Mouse (Mus musculus): Measurements from ENCODE around the gene Ube3a. TPM values are rescaled to one million over a fixed set of nuclear protein-coding genes. Genes with fewer than 3 reads are reported as not detected.
A peak's percentile ranks its signal among the peaks of the same experiment; 100 is the strongest.

Gene Ube3a
- polyA plus RNA-seq (2014; fragmentation: Nextera tagmentation; extraction: Ambion mirVana): 157 and 160 TPM in 2 replicates

DNA sequence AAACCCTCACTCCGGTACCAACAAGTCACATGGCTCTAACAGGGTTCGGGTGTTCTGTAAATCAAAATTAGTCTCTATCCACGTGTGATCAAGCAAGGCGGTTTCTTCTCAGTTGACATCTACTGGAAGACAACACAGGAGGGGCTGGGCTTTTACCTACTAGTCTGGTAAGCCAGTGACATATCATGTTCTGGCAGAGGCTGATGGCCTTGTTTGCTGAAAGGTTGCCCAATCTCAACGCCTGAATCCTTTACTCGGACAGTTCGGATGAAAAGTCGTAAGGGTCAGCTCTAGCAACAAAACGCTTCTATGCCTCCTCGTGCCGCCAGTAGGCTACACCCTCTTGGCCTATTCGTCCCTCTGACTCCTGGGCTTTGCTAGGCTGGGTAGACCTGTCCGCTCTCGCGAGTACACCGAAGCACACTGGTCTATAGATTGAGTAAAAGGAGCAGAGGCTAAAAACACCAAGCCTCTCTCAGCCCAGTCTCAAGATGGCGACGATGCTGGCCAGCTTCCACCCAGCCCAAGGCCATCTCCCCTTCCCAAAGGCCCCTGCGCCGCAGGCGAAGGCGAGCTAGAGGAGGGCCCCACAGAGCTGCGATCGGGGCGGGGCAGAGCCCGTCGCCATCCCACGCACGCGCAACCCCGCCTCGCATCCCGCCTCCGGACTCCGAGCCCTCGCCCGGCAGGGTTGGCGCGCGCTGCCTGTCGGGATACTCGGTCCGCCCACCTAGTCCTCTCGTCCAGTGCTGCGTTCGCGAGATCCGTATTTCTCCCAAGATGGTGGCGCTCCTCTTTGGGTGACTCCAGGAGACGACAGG lies at the start of gene Ube3a:
Ube3a (plus strand) TSS at position 706 of the 821 bp plus-strand sequence.
- 1% methylated on average over 50 of the region's 50 CpGs for WGBS

GRCm38 (mm10) chr7:59192831-59193230 lies 35.7 kb upstream of the Ube3a start:
- no peak overlapping the region for H3K9ac ChIP-seq (ENCODE audit: low read length)
- H3K9me3 ChIP-seq (ENCODE audit: control insufficient read depth, low read length): no peaks in the 10 kb centered on the region
- H3K4me2 ChIP-seq: no peak overlapping the region
- H3K27me3 ChIP-seq (ENCODE audit: control insufficient read depth, insufficient read depth, low read length): no peaks in the 10 kb centered on the region
- no peaks in the 10 kb centered on the region for H3K4me1 ChIP-seq (ENCODE audit: control insufficient read depth, insufficient read depth, low read length)
- no peak for DNase-seq (ENCODE audit: low spot score, missing footprints)
- ATAC-seq (ENCODE audit: low FRiP score): no peak
- no peaks in the 10 kb centered on the region for H3K36me3 ChIP-seq (ENCODE audit: control insufficient read depth, insufficient read depth, low read length)
- no peak overlapping the region for H3K27ac ChIP-seq (ENCODE audit: low read depth, low read length)
- H3K4me3 ChIP-seq (ENCODE audit: low read depth, low read length): no peak overlapping the region

More for the DNA sequence above, at the start of gene Ube3a:
- H3K4me1 ChIP-seq (ENCODE audit: control insufficient read depth, insufficient read depth, low read length): peaks cover 8% of the 10 kb centered on the region; the same call in 1 of the 2 replicates
- no peaks in the 10 kb centered on the region for H3K9me3 ChIP-seq (ENCODE audit: control insufficient read depth, low read length)
- no peaks in the 10 kb centered on the region for H3K36me3 ChIP-seq (ENCODE audit: control insufficient read depth, insufficient read depth, low read length)
- DNase-seq (ENCODE audit: low spot score, missing footprints) (peak; percentile 99), ATAC-seq (ENCODE audit: low FRiP score) (peak; percentile 98)
- H3K4me2 ChIP-seq: peak within 1 kb of the TSS; percentile 60
- peak within 1 kb of the TSS; percentile 88 for H3K4me3 ChIP-seq (ENCODE audit: low read depth, low read length)
- H3K27me3 ChIP-seq (ENCODE audit: control insufficient read depth, insufficient read depth, low read length): no peaks in the 10 kb centered on the region
- H3K27ac ChIP-seq (ENCODE audit: low read depth, low read length): peak within 1 kb of the TSS; percentile 97
- H3K9ac ChIP-seq (ENCODE audit: low read length): peak within 1 kb of the TSS; percentile 93

- no peak overlapping the region for H3K9ac ChIP-seq (ENCODE audit: low read length)
- H3K27me3 ChIP-seq (ENCODE audit: control insufficient read depth, insufficient read depth, low read length): no peaks in the 10 kb centered on the region
- ATAC-seq (ENCODE audit: low FRiP score) (no peak), DNase-seq (ENCODE audit: low spot score, missing footprints) (no peak)
- WGBS: 77% methylated on average over 1 of the region's 1 CpGs
- H3K4me2 ChIP-seq: no peak overlapping the region
- no peak overlapping the region for H3K4me3 ChIP-seq (ENCODE audit: low read depth, low read length)
- H3K4me1 ChIP-seq (ENCODE audit: control insufficient read depth, insufficient read depth, low read length): no peaks in the 10 kb centered on the region
- peaks cover 9% of the 10 kb centered on the region; the same call in 1 of the 2 replicates for H3K9me3 ChIP-seq (ENCODE audit: control insufficient read depth, low read length)
- no peaks in the 10 kb centered on the region for H3K36me3 ChIP-seq (ENCODE audit: control insufficient read depth, insufficient read depth, low read length)
- no peak overlapping the region for H3K27ac ChIP-seq (ENCODE audit: low read depth, low read length)
Observed at GRCm38 (mm10) chr7:59214911-59215310, 13.6 kb upstream of the Ube3a start.

GRCm38 (mm10) chr7:59221244-59221643 lies 7.3 kb upstream of the Ube3a start:
- ATAC-seq (ENCODE audit: low FRiP score): no peak
- WGBS: 86% methylated on average over 1 of the region's 1 CpGs
- Histone ChIP-seq H3K9ac (ENCODE audit: low read length) (no peak overlapping the region), H3K27me3 (ENCODE audit: control insufficient read depth, insufficient read depth, low read length) (no peaks in the 10 kb centered on the region), H3K4me2 (no peak overlapping the region), H3K4me3 (ENCODE audit: low read depth, low read length) (no peak overlapping the region), H3K27ac (ENCODE audit: low read depth, low read length) (no peak overlapping the region), H3K4me1 (ENCODE audit: control insufficient read depth, insufficient read depth, low read length) (no peaks in the 10 kb centered on the region), H3K36me3 (ENCODE audit: control insufficient read depth, insufficient read depth, low read length) (no peaks in the 10 kb centered on the region), H3K9me3 (ENCODE audit: control insufficient read depth, low read length) (no peaks in the 10 kb centered on the region)
- DNase-seq (ENCODE audit: low spot score, missing footprints): no peak

DNA sequence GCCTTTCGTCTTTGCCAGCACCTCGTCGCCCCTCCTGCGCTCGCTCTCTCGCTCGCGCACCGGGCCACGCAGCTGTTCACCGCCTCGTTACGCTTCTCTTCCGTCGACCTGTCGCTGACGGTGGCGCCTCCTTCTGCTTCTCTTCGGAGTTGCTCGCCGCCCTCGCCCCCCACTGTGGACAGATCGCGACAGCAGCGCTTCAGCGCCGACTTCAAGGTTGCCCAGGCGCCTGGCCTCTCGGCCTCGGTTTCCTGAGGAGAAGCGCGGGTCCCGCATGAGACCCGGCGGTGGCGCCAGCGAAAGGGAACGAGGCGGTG lies 274 bp downstream of the Ube3a start:
- H3K36me3 ChIP-seq (ENCODE audit: control insufficient read depth, insufficient read depth, low read length): no peaks in the 10 kb centered on the region
- ATAC-seq (ENCODE audit: low FRiP score) (peak; percentile 80), DNase-seq (ENCODE audit: low spot score, missing footprints) (no peak)

GRCm38 (mm10) chr7:59229183-59229911 lies 797 bp downstream of the Ube3a start:
- peak; percentile 64 for ATAC-seq (ENCODE audit: low FRiP score)
- DNase-seq (ENCODE audit: low spot score, missing footprints): peak; percentile 98
- H3K27ac ChIP-seq (ENCODE audit: low read depth, low read length): peak overlapping the region; percentile 97
- H3K4me1 ChIP-seq (ENCODE audit: control insufficient read depth, insufficient read depth, low read length): peaks cover 8% of the 10 kb centered on the region; the same call in 1 of the 2 replicates
- under 1% methylated on average over 47 of the region's 52 CpGs for WGBS
- no peaks in the 10 kb centered on the region for H3K36me3 ChIP-seq (ENCODE audit: control insufficient read depth, insufficient read depth, low read length)
- peak overlapping the region; percentile 88 for H3K4me3 ChIP-seq (ENCODE audit: low read depth, low read length)
- no peaks in the 10 kb centered on the region for H3K27me3 ChIP-seq (ENCODE audit: control insufficient read depth, insufficient read depth, low read length)
- H3K4me2 ChIP-seq: peak overlapping the region; percentile 60
- peak overlapping the region; percentile 93 for H3K9ac ChIP-seq (ENCODE audit: low read length)
- H3K9me3 ChIP-seq (ENCODE audit: control insufficient read depth, low read length): no peaks in the 10 kb centered on the region

More for the DNA sequence above, 274 bp downstream of the Ube3a start:
- peak overlapping the region; percentile 93 for H3K9ac ChIP-seq (ENCODE audit: low read length)
- under 1% methylated on average over 38 of the region's 39 CpGs for WGBS
- peak overlapping the region; percentile 88 for H3K4me3 ChIP-seq (ENCODE audit: low read depth, low read length)
- no peaks in the 10 kb centered on the region for H3K9me3 ChIP-seq (ENCODE audit: control insufficient read depth, low read length)
- peak overlapping the region; percentile 60 for H3K4me2 ChIP-seq
- H3K27ac ChIP-seq (ENCODE audit: low read depth, low read length): peak overlapping the region; percentile 97
- H3K4me1 ChIP-seq (ENCODE audit: control insufficient read depth, insufficient read depth, low read length): peaks cover 8% of the 10 kb centered on the region; the same call in 1 of the 2 replicates
- no peaks in the 10 kb centered on the region for H3K27me3 ChIP-seq (ENCODE audit: control insufficient read depth, insufficient read depth, low read length)

GRCm38 (mm10) chr7:59230304-59230703 lies 1.8 kb downstream of the Ube3a start:
- ATAC-seq (ENCODE audit: low FRiP score) (no peak), DNase-seq (ENCODE audit: low spot score, missing footprints) (no peak)
- H3K36me3 ChIP-seq (ENCODE audit: control insufficient read depth, insufficient read depth, low read length): no peaks in the 10 kb centered on the region
- peak overlapping the region; percentile 88 for H3K4me3 ChIP-seq (ENCODE audit: low read depth, low read length)
- WGBS: 58% methylated on average over 4 of the region's 4 CpGs
- H3K4me2 ChIP-seq: peak overlapping the region; percentile 60
- H3K4me1 ChIP-seq (ENCODE audit: control insufficient read depth, insufficient read depth, low read length): peaks cover 8% of the 10 kb centered on the region; the same call in 1 of the 2 replicates
- no peaks in the 10 kb centered on the region for H3K9me3 ChIP-seq (ENCODE audit: control insufficient read depth, low read length)
- H3K27ac ChIP-seq (ENCODE audit: low read depth, low read length): no peak overlapping the region
- H3K9ac ChIP-seq (ENCODE audit: low read length): peak overlapping the region; percentile 48; the same call in 1 of the 2 replicates
- H3K27me3 ChIP-seq (ENCODE audit: control insufficient read depth, insufficient read depth, low read length): no peaks in the 10 kb centered on the region

DNA sequence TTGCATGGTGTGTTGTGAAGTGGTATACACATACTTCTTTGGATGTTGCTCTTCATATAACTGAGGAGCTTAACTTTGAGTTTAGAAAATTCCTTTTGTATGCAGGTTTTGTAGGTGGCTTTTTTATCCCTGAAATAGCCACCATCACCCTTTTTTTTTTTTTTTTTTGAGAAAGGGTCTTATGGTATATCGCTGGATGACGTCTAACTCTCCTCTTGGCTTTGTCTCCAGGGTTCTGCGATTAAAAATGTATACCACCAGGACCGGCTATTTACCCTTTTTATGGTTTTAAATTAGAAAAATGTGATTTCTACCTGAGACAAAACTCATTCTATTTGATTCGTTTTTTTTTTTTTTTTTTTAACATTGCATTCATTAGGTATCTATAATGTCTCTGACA lies 2.2 kb downstream of the Ube3a start:
- DNase-seq (ENCODE audit: low spot score, missing footprints) (no peak), ATAC-seq (ENCODE audit: low FRiP score) (no peak)
- WGBS: 69% methylated on average over 5 of the region's 5 CpGs
- no peak overlapping the region for H3K4me3 ChIP-seq (ENCODE audit: low read depth, low read length)
- H3K4me1 ChIP-seq (ENCODE audit: control insufficient read depth, insufficient read depth, low read length): peaks cover 8% of the 10 kb centered on the region; the same call in 1 of the 2 replicates
- no peaks in the 10 kb centered on the region for H3K27me3 ChIP-seq (ENCODE audit: control insufficient read depth, insufficient read depth, low read length)
- no peak overlapping the region for H3K27ac ChIP-seq (ENCODE audit: low read depth, low read length)
- H3K36me3 ChIP-seq (ENCODE audit: control insufficient read depth, insufficient read depth, low read length): no peaks in the 10 kb centered on the region
- no peaks in the 10 kb centered on the region for H3K9me3 ChIP-seq (ENCODE audit: control insufficient read depth, low read length)
- H3K4me2 ChIP-seq: peak overlapping the region; percentile 60
- H3K9ac ChIP-seq (ENCODE audit: low read length): no peak overlapping the region

GRCm38 (mm10) chr7:59231960-59232359 lies 3.4 kb downstream of the Ube3a start:
- Histone ChIP-seq H3K4me2 (no peak overlapping the region), H3K27ac (ENCODE audit: low read depth, low read length) (no peak overlapping the region), H3K9ac (ENCODE audit: low read length) (no peak overlapping the region), H3K36me3 (ENCODE audit: control insufficient read depth, insufficient read depth, low read length) (no peaks in the 10 kb centered on the region), H3K9me3 (ENCODE audit: control insufficient read depth, low read length) (no peaks in the 10 kb centered on the region), H3K4me1 (ENCODE audit: control insufficient read depth, insufficient read depth, low read length) (peaks cover 8% of the 10 kb centered on the region; the same call in 1 of the 2 replicates), H3K4me3 (ENCODE audit: low read depth, low read length) (no peak overlapping the region), H3K27me3 (ENCODE audit: control insufficient read depth, insufficient read depth, low read length) (no peaks in the 10 kb centered on the region)
- DNase-seq (ENCODE audit: low spot score, missing footprints) (no peak), ATAC-seq (ENCODE audit: low FRiP score) (no peak)
- WGBS: 74% methylated on average over 1 of the region's 1 CpGs

Measured in midbrain, embryonic 11.5 days (tissue).